Mouse (Mus musculus) adrenal gland, postnatal 36 days (tissue): ENCODE data around the gene Snw1. TPM values are rescaled to one million over a fixed set of nuclear protein-coding genes. Genes with fewer than 3 reads are reported as not detected.

ENCODE experiments used
- DNase-seq, 2 experiments: peaks; one replicate each; pipeline ENCODE4 v3.0.0; 2021; ENCODE audit warnings: mixed read lengths in 1 of 2
- microRNA-seq: library from miRNA; unstranded; fragments of <30 nt; microRNA quantifications from one replicate; pipeline ENCODE4 v1.2.0, GENCODE M21; 2021
- total RNA-seq, 2 experiments: library from RNA; stranded (reverse); gene quantifications; 2 replicates each; pipeline ENCODE4 v1.2.3; 2021

Gene Snw1
- total RNA-seq, 2 experiments from 2014 or later, result 70.1 to 77.9 TPM

- DNase-seq, result no peak
Measured at GRCm38 (mm10) chr12:87423700-87424099, 48.4 kb downstream of the Snw1 start.

- DNase-seq, result no peak
Measured at GRCm38 (mm10) chr12:87421708-87422507, 50.2 kb downstream of the Snw1 start.

GRCm38 (mm10) chr12:87419974-87420485 lies 52.0 kb downstream of the Snw1 start:
- DNase-seq, result no peak

DNA sequence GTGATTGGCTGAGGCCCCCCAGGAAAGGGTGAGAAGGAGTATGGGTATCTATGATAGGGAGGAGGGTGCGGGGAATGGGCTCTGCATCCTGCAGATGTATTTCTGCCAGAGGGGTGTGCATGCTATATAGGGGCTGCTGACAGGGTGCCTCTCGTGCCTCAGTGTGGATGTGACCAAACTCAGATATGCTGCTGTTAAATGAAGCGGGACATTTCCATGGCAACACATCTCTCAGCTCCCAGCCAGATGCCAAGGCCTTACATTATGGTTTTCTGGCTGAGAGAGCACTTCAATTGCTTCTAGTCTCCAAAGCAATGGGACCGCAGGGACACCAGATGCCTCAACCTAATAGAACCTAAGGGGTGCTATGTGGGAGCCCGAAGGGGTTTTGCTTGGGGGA lies 53.2 kb downstream of the Snw1 start:
- DNase-seq, result no peak

DNA sequence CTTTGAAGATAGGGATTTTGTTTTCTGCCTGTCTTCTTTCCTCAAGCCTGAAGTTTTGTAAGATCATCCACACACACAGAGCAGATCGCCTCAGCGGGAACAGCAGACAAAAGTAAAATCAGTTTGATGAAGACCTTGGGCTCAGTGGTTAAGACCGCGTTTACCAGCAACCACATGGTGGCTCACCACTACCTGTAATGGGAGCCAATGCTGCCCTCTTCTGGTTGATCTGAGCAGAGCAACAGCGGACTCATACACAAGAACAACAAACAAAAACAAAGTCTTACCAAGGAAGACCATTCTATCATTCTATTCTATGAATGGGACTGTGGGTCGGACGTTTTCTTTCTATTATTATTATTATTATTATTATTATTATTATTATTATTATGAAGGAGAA lies 55.4 kb downstream of the Snw1 start:
- peak; percentile 74 to 81 for DNase-seq

- no peak for DNase-seq
Measured at GRCm38 (mm10) chr12:87415358-87415757, 56.7 kb downstream of the Snw1 start.

DNA sequence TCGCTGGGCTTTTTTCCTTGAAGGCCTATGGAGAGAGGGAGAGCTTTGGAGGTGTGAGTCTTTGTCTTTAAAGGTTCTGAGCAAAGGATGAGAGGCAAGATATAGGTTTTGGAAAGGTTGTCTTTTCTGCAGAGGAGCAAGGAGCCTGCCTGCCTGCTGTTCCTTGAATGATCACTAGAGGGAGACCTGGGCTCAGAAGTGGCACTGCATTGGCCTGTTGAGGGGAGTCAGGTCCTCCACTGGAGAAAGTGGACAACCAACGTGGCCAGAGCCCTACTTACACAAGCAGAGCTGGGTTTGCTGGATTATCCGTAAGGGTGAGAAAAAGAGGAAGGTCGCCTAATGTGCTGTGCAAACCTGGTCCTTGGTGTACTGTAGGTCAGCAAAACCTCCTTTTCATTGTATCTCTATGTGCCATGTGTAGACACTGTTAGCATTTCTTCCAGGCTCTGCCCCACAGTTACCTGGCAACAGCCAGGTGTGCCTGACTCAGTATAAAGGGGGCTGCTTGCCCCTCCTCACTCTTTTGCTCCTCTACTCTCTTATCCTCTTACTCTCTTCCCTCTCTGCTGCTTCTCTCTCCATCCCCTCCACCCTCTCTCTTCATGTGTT lies 58.8 kb downstream of the Snw1 start:
- DNase-seq, result peak; percentile 74 to 84

- DNase-seq, result peak in 1 of 2 experiments; percentile 25
Measured at GRCm38 (mm10) chr12:87410999-87411398, 61.1 kb downstream of the Snw1 start.

GRCm38 (mm10) chr12:87409123-87409522 lies 63.0 kb downstream of the Snw1 start:
- DNase-seq, result no peak

DNA sequence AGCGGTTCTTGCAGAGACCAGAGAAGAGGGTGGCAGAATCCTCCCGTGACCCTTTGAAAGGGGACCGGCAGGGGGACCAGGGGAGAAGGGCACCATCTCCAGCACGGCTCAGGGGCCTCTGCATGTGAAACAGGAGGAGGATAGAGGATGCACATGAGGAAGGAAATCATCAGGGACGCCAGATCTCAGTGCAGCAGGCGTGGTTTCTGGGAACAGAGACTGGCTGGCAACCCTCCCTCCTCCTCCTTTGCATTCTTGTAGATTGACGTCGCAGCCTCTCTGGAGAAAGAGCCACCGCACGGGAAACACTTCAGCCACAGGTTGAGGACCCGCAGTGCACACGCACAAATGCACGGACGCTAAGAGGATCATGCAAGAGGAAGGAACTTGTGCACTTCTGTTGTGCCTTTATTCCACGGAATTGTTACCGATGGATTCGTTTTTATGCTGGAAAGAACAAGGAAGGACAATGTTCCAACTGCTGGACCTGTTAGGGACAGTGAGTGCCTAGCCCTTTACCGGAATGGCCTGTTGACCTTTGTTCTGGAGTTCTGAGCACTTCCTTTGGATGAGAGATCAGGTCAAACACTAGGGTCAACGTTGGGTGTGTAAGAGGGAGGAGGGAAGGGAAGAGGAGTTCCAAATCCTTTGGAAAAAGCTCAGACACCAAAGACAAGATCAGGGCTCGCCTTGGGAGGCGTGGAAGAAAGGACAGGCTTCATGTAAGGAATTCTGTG lies 64.0 kb downstream of the Snw1 start:
- DNase-seq, result peak; percentile 70 to 79

DNA sequence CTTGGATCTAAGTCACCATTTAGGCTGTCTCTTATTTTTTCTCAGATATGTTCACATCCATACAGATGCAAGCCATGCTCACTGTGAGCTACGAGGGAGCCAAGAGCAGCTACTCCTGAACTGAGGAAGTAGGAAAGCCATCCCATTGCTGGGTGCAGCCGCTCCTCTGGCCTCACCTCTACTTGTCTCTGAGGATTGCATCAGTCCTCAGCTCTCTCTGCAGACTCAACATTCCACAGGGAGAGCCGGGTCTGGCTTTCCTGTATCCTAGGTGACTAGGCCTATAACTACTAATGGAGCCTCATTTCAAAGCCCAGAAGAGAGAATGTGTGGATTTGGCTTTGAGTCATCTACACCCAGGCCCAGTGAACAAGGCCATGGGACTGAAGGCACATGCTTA lies 66.4 kb downstream of the Snw1 start:
- no peak for DNase-seq

DNA sequence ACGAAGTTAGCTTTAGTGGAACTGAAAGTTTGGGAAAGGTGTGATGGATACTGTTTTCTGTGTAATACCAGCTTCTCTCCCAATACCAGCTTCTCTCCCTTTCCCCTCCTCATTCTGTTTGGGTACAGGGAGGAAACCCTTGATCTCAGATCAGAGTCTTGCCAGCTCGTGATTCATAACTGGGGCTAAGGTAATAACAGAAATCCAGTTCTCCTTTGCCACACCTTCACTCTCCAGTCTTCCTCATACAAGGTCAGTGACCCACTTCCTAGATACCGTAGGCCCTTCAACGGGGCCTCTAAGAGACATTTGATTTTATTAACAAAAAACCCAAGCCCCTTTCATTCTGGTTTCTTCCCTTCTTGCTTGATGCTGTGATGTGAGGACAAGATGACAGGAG lies 66.9 kb downstream of the Snw1 start:
- DNase-seq, result no peak

DNA sequence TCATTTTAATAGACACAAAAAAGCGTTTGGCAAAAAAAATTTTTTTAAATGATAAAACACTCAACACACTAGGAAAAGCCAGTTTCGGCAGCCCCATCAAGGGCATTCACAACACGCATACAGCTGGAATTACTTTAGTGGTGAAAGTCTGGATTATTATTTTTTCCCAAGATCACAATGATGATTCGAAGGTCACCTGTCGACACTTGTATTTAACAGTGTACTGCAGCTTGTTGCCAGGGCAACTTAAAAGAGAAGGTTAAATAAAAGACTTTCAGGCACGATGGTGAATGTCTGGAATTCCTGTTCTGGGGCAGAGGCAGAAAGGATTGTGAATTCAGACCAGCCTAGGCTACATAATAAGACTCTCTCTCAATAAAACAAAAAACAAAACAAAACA lies 70.2 kb downstream of the Snw1 start:
- no peak for DNase-seq

DNA sequence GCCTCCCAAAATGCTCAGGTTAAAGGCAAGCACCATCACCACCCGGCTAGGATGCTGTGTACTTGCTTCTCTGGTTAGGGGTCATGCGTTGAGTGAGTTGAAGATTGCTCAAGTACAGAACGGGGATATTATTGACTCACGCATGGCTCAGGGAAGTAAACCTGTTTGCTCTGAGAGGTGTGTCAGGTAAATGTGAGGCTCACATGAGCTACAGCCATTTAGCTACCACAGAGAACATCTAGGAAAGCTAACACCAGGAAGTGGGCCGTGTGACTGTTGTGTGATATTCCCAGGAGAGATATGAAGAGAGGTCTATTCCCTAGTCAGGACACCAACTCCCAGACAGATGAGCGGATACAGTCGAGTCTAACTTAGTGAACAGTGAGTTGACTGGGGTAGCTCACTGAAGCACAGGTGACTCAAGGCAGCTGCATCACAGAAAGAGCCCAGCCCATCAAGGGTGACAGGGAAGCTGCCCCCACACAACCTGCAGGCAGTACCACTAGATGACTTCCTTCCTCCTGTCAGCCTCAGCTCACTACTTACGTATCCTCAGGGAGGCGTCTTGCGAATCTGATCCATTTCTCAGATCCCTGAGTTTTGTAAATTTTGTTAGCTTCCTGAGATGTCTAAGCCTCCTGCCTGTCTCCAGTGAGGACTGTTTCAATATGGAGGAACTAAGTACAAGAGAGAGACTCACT lies 72.8 kb downstream of the Snw1 start:
- no peak for DNase-seq

Small RNA genes lying within 50 kb of the gene (microRNA-seq; reads per million reads assigned to microRNA genes)
- 183 reads per million, percentile 57 among the genes with 10 or more reads in this experiment for gene Mir3068

Other genes with a start within 250 kb of the Snw1 start
- under 1 TPM; 0.33 to 0.66 TPM for gene Noxred1, start 233.5 kb downstream of the Snw1 start, total RNA-seq
- 10 to 100 TPM; 34.4 to 37.4 TPM for gene Vipas39, start 206.0 kb downstream of the Snw1 start, total RNA-seq
- gene Ahsa1, start 205.8 kb downstream of the Snw1 start, total RNA-seq, result 100 to 1,000 TPM; 154 to 214 TPM
- under 1 TPM; 0.13 to 0.17 TPM for gene Ism2, start 172.6 kb downstream of the Snw1 start, total RNA-seq
- gene Sptlc2, start 83.9 kb downstream of the Snw1 start, total RNA-seq, result 100 to 1,000 TPM; 190 to 286 TPM
- gene Slirp, start 28.4 kb downstream of the Snw1 start, total RNA-seq, result 100 to 1,000 TPM; 155 to 160 TPM
- gene Alkbh1, start 28.3 kb downstream of the Snw1 start, total RNA-seq, result 10 to 100 TPM; 21.5 to 24.2 TPM
- gene Gm5788, start 22.4 kb upstream of the Snw1 start, total RNA-seq, result not detected
- gene Gm8300, start 42.0 kb upstream of the Snw1 start, total RNA-seq, result not detected
- gene Oog1, start 130.4 kb upstream of the Snw1 start, total RNA-seq, result not detected
- not detected for gene Gm4027, start 146.6 kb upstream of the Snw1 start, total RNA-seq
- not detected for gene Gm16381, start 172.3 kb upstream of the Snw1 start, total RNA-seq